Mouse (Mus musculus) liver, embryonic 14.5 days (tissue): ENCODE results near the gene Ss18l2. TPM values are rescaled to one million over a fixed set of nuclear protein-coding genes. Genes with fewer than 3 reads are reported as not detected.
A peak's percentile ranks its signal among the peaks of the same experiment; 100 is the strongest.

Experiments used
- ATAC-seq: fragments of 200-750 bp; cut with Nextera tagmentation; 2 replicates; pipeline ENCODE4 v1.8.0; 2017; ENCODE audit warnings: moderate number of reproducible peaks, mild to moderate bottlenecking, moderate library complexity; ENCODE audit not compliant: insufficient read depth
- DNase-seq, 3 experiments: peaks; one replicate each; pipeline ENCODE4 v3.0.0-alpha.2; 2012 to 2013; ENCODE audit warnings: low read depth in 3 of 3, low spot score in 3 of 3
- H3K27ac ChIP-seq: fragments of 300-500 bp; sonication (generic); 2 replicates; pipeline ENCODE4 v1.5.1; 2014; ENCODE audit warnings: moderate library complexity, mild to moderate bottlenecking, control low read depth, inconsistent platforms
- H3K27me3 ChIP-seq: fragments of 300-500 bp; sonication (generic); 2 replicates; pipeline ENCODE4 v1.6.1; 2014; ENCODE audit warnings: mild to moderate bottlenecking, low read length, moderate library complexity; ENCODE audit not compliant: control insufficient read depth, insufficient read depth
- H3K36me3 ChIP-seq: fragments of 300-500 bp; sonication (generic); replicated peaks from 2 replicates; pipeline ENCODE4 v1.6.1; 2014; ENCODE audit warnings: low read depth; ENCODE audit not compliant: control insufficient read depth, insufficient read depth
- H3K4me1 ChIP-seq, 2 experiments: fragments of 200-500 bp in 1 of 2; fragments of 300-500 bp in 1 of 2; sonication (generic) in 1 of 2; replicated peaks; 2 replicates each; pipeline ENCODE4 v1.6.1; 2012 to 2014; ENCODE audit warnings: antibody characterized with exemption in 1 of 2, inconsistent platforms in 1 of 2, low read length in 1 of 2; ENCODE audit not compliant: control insufficient read depth in 2 of 2, insufficient read depth in 2 of 2
- H3K4me2 ChIP-seq: fragments of 300-500 bp; sonication (generic); 2 replicates; pipeline ENCODE4 v1.6.1; 2014; ENCODE audit warnings: low read depth, mild to moderate bottlenecking, control low read depth, moderate library complexity
- H3K4me3 ChIP-seq, 2 experiments: fragments of 200-500 bp in 1 of 2; fragments of 300-500 bp in 1 of 2; sonication (generic) in 1 of 2; 2 replicates each; pipeline ENCODE4 v1.5.1; 2012 to 2014; ENCODE audit warnings: low read depth in 2 of 2, low read length in 2 of 2, mild to moderate bottlenecking in 2 of 2, control low read depth in 1 of 2, inconsistent platforms in 1 of 2, moderate library complexity in 1 of 2; ENCODE audit not compliant: insufficient read depth in 1 of 2
- H3K9ac ChIP-seq: fragments of 300-500 bp; sonication (generic); replicated peaks from 2 replicates; pipeline ENCODE4 v1.6.1; 2014; ENCODE audit warnings: mild to moderate bottlenecking, control low read depth, moderate library complexity
- H3K9me3 ChIP-seq: fragments of 300-500 bp; sonication (generic); 2 replicates; pipeline ENCODE4 v1.6.1; 2016; ENCODE audit warnings: low read length, mixed read lengths; ENCODE audit not compliant: control insufficient read depth
- CTCF ChIP-seq: IDR thresholded peaks from 2 replicates; pipeline ENCODE4 v1.5.1; 2016; ENCODE audit warnings: antibody characterized with exemption, low read depth, control low read depth
- EP300 ChIP-seq: IDR thresholded peaks from 2 replicates; pipeline ENCODE4 v1.6.1; 2016; ENCODE audit warnings: antibody characterized with exemption, low read depth
- WGBS: fragments of 180-500 bp; shearing (Covaris S2); extraction: QIAGEN DNeasy Blood & Tissue Kit; methylation state at CpG from one replicate; pipeline ENCODE4 v1.1.7; 2014; ENCODE audit not compliant: insufficient replicate concordance; 5-methylcytosine and 5-hydroxymethylcytosine counted together
- polyA plus RNA-seq, 2 experiments: library from polyadenylated mRNA; depleted of rRNA in 1 of 2; stranded (reverse) in 1 of 2; unstranded in 1 of 2; fragments of >200 nt; fragmentation: Nextera tagmentation in 1 of 2; extraction: Ambion mirVana in 1 of 2; gene quantifications; 2 replicates each; pipeline versions ENCODE4 v1.2.1 to v1.2.3; 2012 to 2014

Ss18l2 gene
- polyA plus RNA-seq, 2 experiments = 24.8 to 83.3 TPM

DNA sequence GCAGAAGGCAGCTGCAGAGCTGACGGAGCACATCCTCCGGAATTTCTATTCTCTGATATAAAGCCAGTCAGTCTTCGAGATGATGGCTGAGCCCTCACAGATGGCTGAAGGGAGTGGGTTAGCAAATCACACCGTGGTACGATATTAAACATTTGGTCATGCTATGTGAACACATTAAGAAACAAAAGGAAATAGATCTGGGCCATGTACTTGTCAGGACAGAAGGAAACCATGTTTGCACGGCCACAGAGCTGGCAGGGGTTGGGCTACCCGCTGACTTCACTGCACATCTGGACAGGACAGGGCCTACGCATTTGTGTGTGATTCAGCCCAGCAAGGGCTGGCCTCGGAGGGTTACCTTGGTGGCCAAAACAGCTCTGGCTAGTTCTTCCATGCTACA lies 13.5 kb upstream of the Ss18l2 start:
- H3K9ac ChIP-seq = no peak overlapping the region
- no peak overlapping the region for H3K4me2 ChIP-seq
- H3K27me3 ChIP-seq = no peaks in the 10 kb centered on the region
- no peaks in the 10 kb centered on the region; the same call in 1 of the 2 replicates for H3K9me3 ChIP-seq
- H3K4me3 ChIP-seq = no peak overlapping the region
- no peak overlapping the region for H3K27ac ChIP-seq
- H3K4me1 ChIP-seq = no peaks in the 10 kb centered on the region
- H3K36me3 ChIP-seq = no peaks in the 10 kb centered on the region
- ATAC-seq (no peak), DNase-seq (no peak)
- no peak for TF ChIP-seq CTCF
- no peak for TF ChIP-seq EP300
- WGBS = 86% methylated on average over 9 of the region's 9 CpGs

GRCm38 (mm10) chr9:121697150-121698049 lies 12.7 kb upstream of the Ss18l2 start:
- DNase-seq = peak in 1 of 3 experiments; percentile 50

GRCm38 (mm10) chr9:121704261-121704645 lies 5.9 kb upstream of the Ss18l2 start:
- ATAC-seq = no peak

More at GRCm38 (mm10) chr9:121697150-121698049, 12.7 kb upstream of the Ss18l2 start:
- H3K4me2 ChIP-seq = no peak overlapping the region
- no peaks in the 10 kb centered on the region for H3K4me1 ChIP-seq
- no peak overlapping the region for H3K9ac ChIP-seq
- peak; percentile 28; the same call in 1 of the 2 replicates for ATAC-seq
- H3K27ac ChIP-seq = no peak overlapping the region
- 100% methylated on average over 1 of the region's 1 CpGs for WGBS
- TF ChIP-seq CTCF (peak; percentile 100), EP300 (peak; percentile 46)
- H3K9me3 ChIP-seq = no peaks in the 10 kb centered on the region; the same call in 1 of the 2 replicates
- H3K4me3 ChIP-seq = no peak overlapping the region
- H3K36me3 ChIP-seq = no peaks in the 10 kb centered on the region
- no peaks in the 10 kb centered on the region for H3K27me3 ChIP-seq

DNA sequence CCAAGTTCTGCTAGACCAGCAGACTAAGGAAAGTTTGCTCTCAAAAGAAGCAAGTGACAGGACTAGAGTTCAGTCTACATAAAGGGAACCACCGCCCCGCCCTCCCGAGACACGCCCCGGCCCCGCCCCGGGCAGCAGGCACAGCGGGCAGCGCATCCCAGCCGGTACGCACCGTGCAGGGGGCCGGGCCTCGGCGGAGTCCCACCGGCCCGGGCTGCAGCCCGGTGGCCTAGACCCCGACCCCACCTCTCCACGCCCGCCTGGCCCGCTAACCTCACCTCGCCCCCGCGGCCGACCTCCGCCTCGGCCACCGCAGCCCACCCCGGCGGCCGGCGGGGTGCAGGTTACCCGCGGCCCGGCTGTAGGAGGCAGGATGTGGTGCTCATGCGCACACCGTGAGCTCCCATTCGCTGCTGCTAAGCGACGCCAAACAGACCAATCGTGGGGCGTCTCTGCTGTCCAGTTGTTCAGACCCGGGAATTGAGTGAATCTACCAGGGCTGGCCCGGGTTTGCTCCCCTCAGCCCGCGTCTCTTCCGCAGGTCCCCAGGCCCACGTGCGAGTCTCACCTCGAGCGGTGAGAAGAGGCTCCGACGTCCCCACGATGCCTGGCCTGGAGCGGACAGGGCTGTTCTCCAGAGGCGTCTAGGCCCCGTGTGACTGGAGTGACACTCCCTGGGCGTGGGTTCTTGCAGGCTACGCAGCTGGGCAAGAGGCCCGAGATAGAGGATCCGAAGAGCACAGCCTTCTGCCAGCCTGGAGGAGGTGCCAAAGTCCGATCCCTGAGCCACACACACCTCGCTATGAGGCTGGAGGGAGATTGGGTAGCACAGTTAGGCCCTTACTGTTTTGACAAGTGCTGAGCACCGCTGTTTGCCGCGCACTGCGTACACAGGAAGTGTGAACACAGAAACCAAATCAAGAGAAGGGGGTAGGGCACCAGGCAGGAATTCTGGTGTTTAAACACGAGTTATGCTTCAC lies 5.2 kb upstream of the Ss18l2 start, which contains the start of gene Sec22c:
Gene Sec22c (minus strand): TSS at position 845 of the 980 bp plus-strand sequence.
- Histone ChIP-seq H3K27ac (peak within 1 kb of the TSS; percentile 98), H3K4me3 (peak within 1 kb of the TSS; percentile 78 to 80), H3K9me3 (no peaks in the 10 kb centered on the region), H3K27me3 (no peaks in the 10 kb centered on the region), H3K36me3 (no peaks in the 10 kb centered on the region), H3K4me2 (peak within 1 kb of the TSS; percentile 78), H3K9ac (peak within 1 kb of the TSS; percentile 78), H3K4me1 (peaks cover 23 to 34% of the 10 kb centered on the region in 2 experiments)
- ATAC-seq = peak; percentile 95
- TF ChIP-seq EP300 (no peak), CTCF (peak; percentile 74)
- DNase-seq = peak; percentile 80 to 87 (median 84)
- WGBS = under 1% methylated on average over 69 of the region's 69 CpGs

More at GRCm38 (mm10) chr9:121704261-121704645, 5.9 kb upstream of the Ss18l2 start:
- H3K27ac ChIP-seq = peak overlapping the region; percentile 5; the same call in 1 of the 2 replicates
- 37% methylated on average over 11 of the region's 11 CpGs for WGBS
- peak overlapping the region; percentile 78 for H3K4me2 ChIP-seq
- H3K9me3 ChIP-seq = no peaks in the 10 kb centered on the region
- H3K4me1 ChIP-seq = peaks cover 17 to 31% of the 10 kb centered on the region in 2 experiments
- DNase-seq = no peak
- TF ChIP-seq EP300 (no peak), CTCF (no peak)
- no peaks in the 10 kb centered on the region for H3K27me3 ChIP-seq
- H3K36me3 ChIP-seq = no peaks in the 10 kb centered on the region
- peak overlapping the region; percentile 58 to 80 for H3K4me3 ChIP-seq
- peak overlapping the region; percentile 78; the same call in 1 of the 2 replicates for H3K9ac ChIP-seq
